Mouse (Mus musculus) right cerebral cortex, postnatal 10 days (tissue): ENCODE results near the gene Gba.

ENCODE experiments used
- DNase-seq, 2 experiments: peaks; one replicate each; pipeline ENCODE4 v3.0.0; 2021; ENCODE audit warnings: low spot score in 2 of 2

The Gba gene

GRCm38 (mm10) chr3:89182531-89183057 lies 20.1 kb upstream of the Gba start:
- DNase-seq, result no peak

DNA sequence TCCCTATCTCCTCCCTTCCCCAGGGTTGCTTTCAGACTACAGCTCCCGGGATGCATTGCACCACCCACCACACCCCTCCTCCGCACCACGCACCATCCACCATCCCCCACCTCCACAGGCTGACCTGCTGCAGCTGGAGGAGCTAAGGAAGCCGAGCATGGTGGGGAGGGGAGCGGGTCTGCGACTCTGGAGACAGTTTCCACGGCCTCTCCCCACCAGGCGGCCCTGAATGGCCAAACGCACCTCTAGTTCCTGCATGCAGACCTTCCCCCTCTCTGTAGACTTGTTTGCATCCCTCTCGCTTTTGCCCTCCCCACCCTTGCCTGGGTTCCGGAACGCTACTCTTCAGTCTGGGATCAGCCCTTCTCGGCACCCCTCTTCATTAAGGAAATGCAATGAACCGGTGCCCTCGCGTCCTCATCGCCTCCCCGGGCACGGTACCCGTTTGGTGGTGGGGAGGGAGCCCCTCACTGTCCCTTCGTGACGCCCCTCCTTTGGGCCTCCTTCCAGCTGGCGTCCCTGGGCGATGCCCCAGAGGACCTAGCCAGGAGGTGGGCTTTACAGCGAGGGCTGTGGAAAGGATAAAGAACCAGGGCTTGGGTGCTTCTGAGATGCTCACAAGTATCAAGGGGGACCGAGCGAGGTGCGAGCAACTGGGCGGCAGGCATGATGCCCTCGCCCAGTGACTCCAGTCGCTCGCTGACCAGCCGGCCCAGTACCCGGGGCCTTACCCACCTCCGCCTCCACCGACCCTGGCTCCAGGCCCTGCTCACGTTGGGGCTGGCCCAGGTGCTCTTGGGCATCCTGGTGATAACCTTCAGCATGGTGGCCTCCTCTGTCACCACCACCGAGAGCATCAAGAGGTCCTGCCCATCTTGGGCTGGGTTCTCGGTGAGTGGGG lies 19.4 kb upstream of the Gba start, which contains the start of gene Fam189b:
TSS of gene Fam189b (plus strand) at position 86 of the 901 bp plus-strand sequence.
- peak; percentile 95 for DNase-seq

GRCm38 (mm10) chr3:89183959-89184315 lies 18.8 kb upstream of the Gba start:
- DNase-seq, result peak; percentile 68 to 74

- peak in 1 of 2 experiments; percentile 26 for DNase-seq
These were observed 15.5 kb upstream of the Gba start for GRCm38 (mm10) chr3:89187197-89187596.

- no peak for DNase-seq
These were observed 14.8 kb upstream of the Gba start for GRCm38 (mm10) chr3:89187690-89188477.

DNA sequence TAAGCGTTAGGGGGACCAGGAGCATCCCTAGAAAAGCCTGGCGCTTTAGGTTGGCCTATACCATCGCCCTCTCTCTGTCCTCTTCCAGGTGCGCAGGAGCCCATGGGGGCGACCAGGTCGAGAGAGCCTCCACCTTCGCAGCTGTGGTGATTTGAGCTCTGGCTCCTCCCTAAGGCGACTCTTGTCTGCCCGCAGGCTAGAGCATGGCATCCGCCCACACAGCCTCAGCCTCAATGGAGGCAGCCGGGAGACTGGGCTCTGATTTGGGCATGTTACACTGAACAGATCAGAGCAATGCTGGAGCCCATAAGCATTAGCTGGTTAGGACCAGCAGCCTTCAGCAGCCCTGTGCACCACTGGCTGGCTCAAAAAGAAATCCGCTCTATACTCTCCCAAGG lies 14.3 kb upstream of the Gba start:
- DNase-seq, result no peak

DNA sequence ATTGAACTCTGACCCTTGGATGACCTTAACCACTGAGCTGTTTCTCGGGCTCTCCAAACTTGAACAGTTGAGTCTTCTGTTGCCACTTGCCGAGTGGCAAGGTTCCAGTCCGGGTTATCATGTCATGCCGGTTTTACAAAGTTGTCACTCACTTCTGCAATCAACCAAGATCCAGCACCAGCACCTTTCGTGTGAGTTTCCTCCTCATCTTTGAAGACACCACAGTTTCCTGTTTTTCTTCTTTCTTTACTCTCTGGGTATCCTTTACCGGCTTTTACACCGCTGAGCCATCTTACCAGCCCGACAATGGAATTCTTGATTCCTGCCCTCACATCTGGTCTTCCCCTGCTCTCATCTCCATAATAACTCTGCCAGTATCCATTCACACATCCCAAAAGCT lies 12.3 kb upstream of the Gba start:
- DNase-seq, result no peak

GRCm38 (mm10) chr3:89193351-89193750 lies 9.4 kb upstream of the Gba start:
- no peak for DNase-seq

GRCm38 (mm10) chr3:89193853-89194252 lies 8.9 kb upstream of the Gba start:
- no peak for DNase-seq

GRCm38 (mm10) chr3:89195979-89196877 lies 6.5 kb upstream of the Gba start:
- DNase-seq, result peak; percentile 91 to 92

- no peak for DNase-seq
These were observed 2.9 kb upstream of the Gba start for GRCm38 (mm10) chr3:89199839-89200238.

DNA sequence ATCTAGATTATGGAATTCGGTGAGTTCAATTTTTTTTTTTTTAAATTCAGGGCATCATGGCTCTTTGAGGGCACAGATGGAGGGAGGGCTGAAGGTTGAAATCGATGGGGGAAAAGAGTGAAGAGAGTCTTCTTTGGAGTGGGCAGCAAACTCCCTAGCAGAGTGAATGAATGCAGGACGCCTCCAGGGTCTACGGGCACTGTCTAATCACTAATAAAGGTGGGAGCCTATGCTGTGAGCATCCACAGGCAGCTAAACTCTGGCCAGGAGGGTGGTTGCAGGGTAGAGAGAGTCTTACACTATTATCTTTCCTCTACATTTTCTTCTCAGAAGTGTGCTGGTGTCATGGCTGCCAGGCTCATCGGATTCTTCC lies 400 bp downstream of the Gba start:
- DNase-seq, result no peak

DNA sequence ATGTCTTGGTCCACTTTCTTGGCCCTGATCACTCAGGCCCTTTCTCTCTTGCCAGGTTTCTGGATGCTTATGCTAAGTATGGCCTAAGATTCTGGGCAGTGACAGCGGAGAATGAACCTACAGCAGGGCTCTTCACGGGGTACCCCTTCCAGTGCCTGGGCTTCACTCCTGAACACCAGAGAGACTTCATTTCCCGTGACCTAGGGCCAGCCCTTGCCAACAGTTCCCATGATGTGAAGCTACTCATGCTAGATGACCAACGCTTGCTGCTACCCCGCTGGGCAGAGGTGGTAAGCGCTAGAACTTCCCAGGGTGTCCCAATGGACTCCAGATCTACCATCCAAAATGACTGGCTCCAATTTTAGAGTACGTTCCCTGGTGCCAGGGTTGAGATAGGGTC lies 3.4 kb downstream of the Gba start:
- no peak for DNase-seq

DNA sequence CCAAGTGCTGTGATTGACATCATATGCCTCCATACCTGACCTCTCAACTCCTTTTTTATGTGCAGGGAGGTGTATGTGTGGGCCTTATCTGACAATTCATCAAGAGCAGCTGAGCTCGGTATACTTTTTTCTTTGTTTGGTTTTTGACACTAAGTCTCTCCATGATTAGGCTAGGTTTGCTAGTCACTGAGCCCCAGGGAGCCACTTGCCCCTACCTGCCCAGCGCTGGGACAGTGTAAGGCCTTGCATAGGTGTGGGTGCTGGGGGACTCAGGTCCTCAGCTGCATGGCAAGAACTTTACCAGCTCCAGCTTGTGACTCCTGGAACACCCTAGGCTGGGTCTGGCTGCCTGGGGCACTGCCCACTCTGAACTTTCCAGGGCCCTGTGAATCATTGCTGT lies 4.0 kb downstream of the Gba start:
- DNase-seq, result no peak

DNA sequence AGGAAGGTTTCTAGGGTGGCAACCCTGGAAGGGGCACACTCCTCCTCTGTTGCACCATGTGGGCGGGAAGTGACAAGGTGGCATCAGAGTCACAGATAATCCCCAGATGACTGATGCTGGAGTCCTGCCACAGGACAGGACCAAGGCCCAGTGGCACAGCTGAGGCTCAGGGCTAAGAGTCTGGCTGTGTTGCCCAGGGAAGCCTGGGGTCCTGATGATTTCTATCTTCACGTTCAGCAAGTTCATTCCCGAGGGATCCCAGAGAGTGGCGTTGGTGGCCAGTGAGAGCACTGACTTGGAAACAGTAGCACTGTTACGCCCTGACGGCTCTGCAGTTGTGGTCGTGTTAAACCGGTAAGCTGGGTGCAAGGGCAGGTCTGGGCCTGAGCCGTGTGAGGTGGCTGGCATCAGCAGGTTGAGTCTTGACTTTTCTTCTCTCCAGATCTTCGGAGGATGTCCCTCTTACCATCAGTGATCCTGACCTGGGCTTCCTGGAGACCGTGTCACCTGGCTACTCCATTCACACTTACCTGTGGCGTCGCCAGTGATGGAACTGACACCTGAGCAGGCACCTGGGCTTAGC lies 5.4 kb downstream of the Gba start:
- no peak for DNase-seq

DNA sequence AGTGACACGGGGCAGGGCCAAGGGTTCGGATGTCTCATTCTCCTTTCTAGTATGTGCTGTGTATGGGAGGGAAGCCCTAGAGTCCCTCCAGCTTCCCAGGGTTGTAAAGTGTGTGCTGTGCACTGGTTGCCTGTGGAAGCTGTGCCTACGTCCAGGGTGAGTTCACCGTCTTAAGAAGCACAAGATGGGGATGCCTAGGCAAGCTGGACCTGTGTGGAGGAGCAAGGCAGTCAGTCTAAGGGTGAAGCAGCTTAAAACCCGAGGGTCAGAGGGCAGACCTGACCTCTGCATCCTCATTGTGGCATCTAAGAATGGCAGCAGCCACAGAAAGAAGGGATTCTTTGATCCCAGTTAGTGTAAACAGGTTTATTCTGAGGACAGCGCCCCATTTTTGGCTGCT lies 6.0 kb downstream of the Gba start:
- no peak for DNase-seq

DNA sequence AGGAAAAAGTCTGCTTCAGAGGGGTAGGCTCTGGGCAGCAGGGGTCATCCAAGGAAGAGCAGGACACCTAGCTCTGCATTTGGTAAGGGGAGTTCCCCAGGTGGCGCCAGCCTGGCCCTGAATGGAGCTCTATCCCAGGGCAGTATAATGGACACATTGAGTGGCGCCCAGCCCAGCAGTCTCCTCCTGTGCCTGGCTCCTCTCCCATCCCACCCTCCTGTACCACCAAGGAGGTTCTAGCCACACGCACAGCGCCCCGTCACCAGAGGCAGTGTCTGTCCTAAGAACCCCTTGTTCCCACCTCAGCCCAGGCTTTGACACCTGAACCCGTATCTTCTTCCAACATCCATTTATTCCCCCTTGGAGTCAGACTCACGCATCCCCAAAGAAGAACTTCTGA lies 7.0 kb downstream of the Gba start:
- DNase-seq, result no peak

DNA sequence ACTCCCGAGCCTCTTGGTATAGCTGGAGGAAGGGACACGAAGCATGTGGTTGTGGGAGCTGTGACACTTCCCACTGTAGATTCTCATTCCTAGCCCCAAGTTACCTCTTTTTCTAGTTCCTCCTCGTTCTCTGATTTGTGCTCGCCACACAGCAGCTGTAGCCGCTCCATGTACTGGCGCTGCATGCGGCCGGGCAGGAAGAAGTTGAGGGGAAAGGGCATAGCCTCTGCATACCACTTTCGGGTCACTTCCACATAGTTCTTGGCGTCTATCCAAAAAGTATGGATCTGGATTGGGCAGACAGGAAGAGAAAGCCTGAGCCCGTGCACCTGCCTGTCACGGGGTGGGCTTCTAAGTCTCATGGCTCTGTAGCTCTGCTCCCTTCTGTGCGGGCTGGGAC lies 7.4 kb downstream of the Gba start:
- DNase-seq, result no peak

DNA sequence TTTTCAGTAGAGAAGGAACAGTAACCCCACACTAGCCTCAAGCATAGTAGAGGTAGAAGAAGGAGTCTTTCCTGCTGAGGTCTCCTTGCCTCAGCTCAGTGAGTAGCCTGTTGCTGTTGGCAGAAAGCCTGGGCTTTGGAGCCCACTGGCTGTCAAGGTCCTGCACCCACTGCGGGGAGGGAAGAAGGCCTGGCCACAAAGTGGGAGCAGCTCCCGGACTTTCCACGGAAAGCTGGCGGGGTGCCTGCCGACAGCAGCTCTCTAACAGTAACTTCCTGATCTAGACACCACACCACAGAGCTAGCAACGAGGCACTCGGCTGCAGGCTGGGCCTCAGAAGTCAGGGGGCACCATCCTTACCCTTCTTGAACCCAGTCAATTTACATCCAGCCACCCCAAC lies 8.0 kb downstream of the Gba start:
- DNase-seq, result no peak

DNA sequence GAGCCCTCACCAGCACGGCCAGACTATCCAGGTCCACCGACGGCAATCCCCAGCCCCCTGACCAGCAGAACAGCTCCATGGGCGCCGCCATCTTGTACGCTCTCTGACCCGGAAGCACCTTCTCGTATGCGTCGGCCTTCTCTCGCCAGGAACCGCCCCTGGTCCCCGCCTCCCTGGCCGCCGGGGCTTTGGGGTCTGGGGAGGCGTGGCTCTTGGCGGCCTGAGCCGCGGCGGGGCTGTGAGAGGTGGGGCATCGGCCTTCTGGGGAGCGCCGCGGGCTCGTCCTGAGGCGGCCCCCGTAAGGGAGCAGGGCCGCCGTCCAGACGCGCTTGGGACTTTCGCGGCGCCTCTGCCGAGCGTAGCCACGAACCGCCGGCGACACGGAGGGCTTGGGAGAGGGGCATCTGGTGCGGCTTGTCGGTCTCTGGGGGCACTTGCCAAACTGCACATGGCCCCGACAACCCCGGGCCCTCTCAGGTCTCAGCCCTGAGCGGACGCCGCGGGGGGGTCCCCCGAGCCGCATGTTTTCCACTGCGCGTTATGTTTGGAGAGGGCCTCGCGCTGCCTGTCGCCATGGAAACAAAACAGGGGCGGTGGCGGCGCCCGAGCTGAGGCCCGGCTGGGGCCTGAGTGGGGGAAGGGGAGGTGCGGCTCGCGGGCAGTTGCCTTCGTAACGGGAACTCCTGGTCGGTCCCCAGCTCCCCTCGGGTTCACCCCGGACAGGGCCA lies 11.2 kb downstream of the Gba start:
- peak; percentile 96 for DNase-seq
